Comparison of ENCODE assay signal across 1 mouse cellular context in the genomic region with DNA sequence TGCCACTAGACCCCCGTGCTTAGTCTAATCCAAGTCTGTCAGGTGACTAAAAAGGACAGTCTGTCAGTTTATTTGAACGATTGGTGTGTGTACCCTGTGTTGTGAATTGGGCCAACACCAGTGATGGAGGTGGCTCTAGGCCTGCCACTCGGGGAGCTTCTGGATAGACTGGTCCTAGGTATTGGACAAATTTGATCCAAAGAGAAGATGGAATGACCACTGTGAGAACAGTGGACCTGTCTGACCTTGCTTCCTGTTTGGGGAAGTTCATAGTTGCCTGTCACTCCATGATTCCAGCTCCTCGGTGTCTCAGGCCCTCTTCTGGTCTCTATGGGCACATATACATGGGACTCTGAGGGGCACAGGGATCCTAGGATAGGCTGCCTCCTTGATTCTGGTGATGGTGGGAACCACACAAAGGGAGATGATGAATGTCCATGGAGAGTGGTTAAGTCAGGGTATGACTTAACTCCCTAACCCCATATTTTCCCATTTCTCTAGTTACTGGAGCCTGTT.
TF ChIP-seq lines count a peak whose summit lies in the region.

No protein-coding gene starts in this region.

TF ChIP-seq in MEL, 35 proteins besides CTCF, POLR2A, EP300 and RAD21 (continued from another document):
- TF ChIP-seq MEF2A (IDR thresholded peaks at IDR 0.05; ENCODE audit: extremely low read depth, insufficient replicate concordance, low read depth, low read length, poor library complexity, severe bottlenecking) = no peak
- peak; percentile 39; the same call in 1 of the 2 replicates for TF ChIP-seq SIN3A (IDR thresholded peaks at IDR 0.05; ENCODE audit: low read length)
- no peak for TF ChIP-seq GATA1 (IDR thresholded peaks at IDR 0.05; ENCODE audit: low read depth, low read length)
- TF ChIP-seq ELF1 (IDR thresholded peaks at IDR 0.05; ENCODE audit: low read depth, low read length) = no peak
- no peak; the same call in 1 of the 2 replicates for TF ChIP-seq POLR2AphosphoS2 (IDR thresholded peaks at IDR 0.05; ENCODE audit: low read length)
